Mouse (Mus musculus) bone marrow, adult 2 months (tissue): Measurements from ENCODE around the gene Evi2b. TPM values are rescaled to one million over a fixed set of nuclear protein-coding genes. Genes with fewer than 3 reads are reported as not detected.

Experiments
- H3K27ac ChIP-seq: fragments of 200-500 bp; 2 replicates; pipeline ENCODE4 v1.5.1; 2012; ENCODE audit warnings: low read depth, mild to moderate bottlenecking, control low read depth, inconsistent platforms, low read length; ENCODE audit not compliant: control insufficient read depth, poor library complexity, insufficient read depth
- H3K4me1 ChIP-seq: fragments of 200-500 bp; 2 replicates; pipeline ENCODE4 v1.6.1; 2011; ENCODE audit warnings: low read length; ENCODE audit not compliant: control insufficient read depth, insufficient read depth
- H3K4me3 ChIP-seq: fragments of 200-500 bp; replicated peaks from 2 replicates; pipeline ENCODE3; 2011; ENCODE audit warnings: mild to moderate bottlenecking, low read depth, low read length, control low read depth; ENCODE audit not compliant: control insufficient read depth
- CTCF ChIP-seq: fragments of 200-500 bp; IDR thresholded peaks from 2 replicates; pipeline ENCODE4 v1.5.1; 2011; ENCODE audit warnings: low read length, control low read depth; ENCODE audit not compliant: control insufficient read depth, insufficient read depth
- POLR2A ChIP-seq: fragments of 200-500 bp; IDR thresholded peaks from 2 replicates; pipeline ENCODE4 v1.6.1; 2011; ENCODE audit warnings: low read depth, mild to moderate bottlenecking, control low read depth, low read length, borderline replicate concordance; ENCODE audit not compliant: control insufficient read depth
- WGBS: fragments of 180-500 bp; shearing (Covaris S2); methylation state at CpG from one replicate; pipeline ENCODE4 v1.1.7; 2018; 5-methylcytosine and 5-hydroxymethylcytosine counted together
- polyA plus RNA-seq: library from polyadenylated mRNA; stranded (reverse); fragments of >200 nt; gene quantifications from 2 replicates; pipeline ENCODE4 v1.2.4, GENCODE M21; 2011; ENCODE audit warnings: low replicate concordance; ENCODE audit not compliant: missing spikeins, insufficient read depth, insufficient read length

Gene Evi2b
- polyA plus RNA-seq, 1 experiment = 78.8 TPM

DNA sequence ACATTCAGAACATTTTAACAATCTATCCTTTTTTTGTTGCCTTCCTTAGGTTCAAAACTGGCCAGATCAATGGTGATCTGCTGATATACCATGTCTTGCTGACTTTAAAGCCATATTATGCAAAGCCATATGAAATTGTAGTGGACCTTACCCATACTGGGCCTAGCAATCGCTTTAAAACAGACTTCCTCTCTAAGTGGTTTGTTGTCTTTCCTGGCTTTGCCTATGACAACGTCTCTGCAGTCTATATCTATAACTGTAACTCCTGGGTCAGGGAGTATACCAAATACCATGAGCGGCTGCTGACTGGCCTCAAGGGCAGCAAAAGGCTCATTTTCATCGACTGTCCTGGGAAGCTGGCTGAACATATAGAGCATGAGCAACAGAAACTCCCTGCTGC lies 12.0 kb upstream of the Evi2b start:
- Histone ChIP-seq H3K4me1 (peaks cover 6% of the 10 kb centered on the region), H3K27ac (no peak overlapping the region), H3K4me3 (no peak overlapping the region)
- TF ChIP-seq CTCF (no peak), POLR2A (no peak)
- WGBS = 14% methylated on average over 4 of the region's 4 CpGs

GRCm38 (mm10) chr11:79533950-79534690 lies 10.6 kb upstream of the Evi2b start:
- H3K4me1 ChIP-seq = peaks cover 6% of the 10 kb centered on the region
- H3K4me3 ChIP-seq = no peak overlapping the region
- WGBS = 73% methylated on average over 8 of the region's 8 CpGs
- TF ChIP-seq POLR2A = no peak
- H3K27ac ChIP-seq = no peak overlapping the region

- no peak for TF ChIP-seq CTCF
- no peak for TF ChIP-seq POLR2A
- 47% methylated on average over 6 of the region's 6 CpGs for WGBS
- Histone ChIP-seq H3K4me3 (no peak overlapping the region), H3K27ac (no peak overlapping the region), H3K4me1 (peaks cover 6% of the 10 kb centered on the region)
Observed at GRCm38 (mm10) chr11:79533311-79533710, 9.7 kb upstream of the Evi2b start.

DNA sequence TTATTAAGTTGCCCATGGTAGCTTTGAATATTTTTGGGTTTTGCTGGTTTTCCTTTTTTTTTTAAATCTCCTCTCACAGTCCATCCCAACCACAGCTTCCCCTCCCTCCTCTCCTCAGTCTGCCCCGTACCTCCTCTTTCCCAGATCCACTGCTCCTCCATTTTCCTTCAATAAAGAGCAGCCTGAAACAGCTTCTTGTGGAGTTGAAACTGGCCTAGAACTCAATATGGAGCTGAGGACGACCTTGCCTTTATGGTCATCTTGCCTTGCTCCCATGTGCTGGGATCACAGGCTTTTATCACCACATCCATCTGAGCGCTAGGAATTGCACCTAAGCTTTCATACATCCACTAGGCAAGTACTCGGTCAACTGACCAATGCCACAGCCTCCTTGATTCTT lies 7.9 kb upstream of the Evi2b start:
- WGBS = 79% methylated on average over 4 of the region's 4 CpGs
- Histone ChIP-seq H3K27ac (no peak overlapping the region), H3K4me3 (no peak overlapping the region), H3K4me1 (peaks cover 10% of the 10 kb centered on the region)
- TF ChIP-seq POLR2A (no peak), CTCF (no peak)

DNA sequence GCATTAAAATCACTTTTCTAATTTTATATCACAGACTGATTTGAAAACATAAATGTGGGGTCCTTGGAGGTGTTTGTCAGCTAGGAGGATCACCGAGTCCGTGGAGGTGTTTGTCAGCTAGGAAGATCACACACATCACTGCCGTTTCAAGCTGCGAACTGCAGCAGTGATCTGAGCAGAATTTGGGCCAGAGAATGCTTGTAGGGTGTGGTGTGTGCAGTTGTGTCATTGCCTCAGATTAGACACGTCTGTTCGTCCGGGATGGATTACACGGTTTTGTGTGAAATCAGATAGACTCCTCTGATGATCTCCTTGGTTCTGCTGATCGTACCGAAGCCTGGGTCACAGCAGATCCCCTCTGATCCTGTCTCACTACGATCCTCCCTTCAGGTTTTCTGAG lies 7.2 kb upstream of the Evi2b start:
- peaks cover 12% of the 10 kb centered on the region for H3K4me1 ChIP-seq

GRCm38 (mm10) chr11:79530333-79530761 lies 6.8 kb upstream of the Evi2b start, which contains the start of the genes Evi2 and Evi2a:
Gene Evi2, minus strand, starts transcription at chr11:79530589.
Gene Evi2a, minus strand, starts transcription at chr11:79530609.
- peak within 1 kb of the TSS; percentile 69 for H3K4me3 ChIP-seq
- TF ChIP-seq CTCF (no peak), POLR2A (no peak)
- peak within 1 kb of the TSS; percentile 81 for H3K27ac ChIP-seq
- H3K4me1 ChIP-seq = peaks cover 12% of the 10 kb centered on the region
- 5% methylated on average over 7 of the region's 7 CpGs for WGBS

More for the DNA sequence above, 7.2 kb upstream of the Evi2b start:
- 38% methylated on average over 11 of the region's 11 CpGs for WGBS
- Histone ChIP-seq H3K4me3 (peak overlapping the region; percentile 55), H3K27ac (peak overlapping the region; percentile 81)
- no peak for TF ChIP-seq POLR2A
- TF ChIP-seq CTCF = no peak

DNA sequence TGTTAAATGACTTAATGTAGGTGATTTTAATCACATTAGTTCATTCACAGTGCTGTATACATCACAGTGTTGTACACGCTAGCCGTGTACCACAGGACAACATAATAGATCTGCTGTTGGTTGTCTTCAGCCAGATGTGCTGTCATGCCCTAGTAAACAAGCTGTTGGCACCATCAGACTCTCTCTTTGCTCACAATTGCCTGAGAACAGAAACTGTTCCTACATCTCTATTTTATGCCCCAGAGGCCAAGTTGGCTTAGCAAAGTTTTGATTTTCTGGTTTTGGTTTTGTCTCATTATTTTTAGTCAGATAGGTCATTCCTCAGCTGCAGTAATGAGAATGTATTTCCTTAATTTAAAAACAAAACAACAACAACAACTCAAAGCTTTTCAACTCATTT lies 6.2 kb upstream of the Evi2b start:
- H3K27ac ChIP-seq = no peak overlapping the region; the same call in 1 of the 2 replicates

GRCm38 (mm10) chr11:79529226-79529625 lies 5.7 kb upstream of the Evi2b start:
- peak overlapping the region; percentile 68 for H3K4me3 ChIP-seq
- peaks cover 12% of the 10 kb centered on the region for H3K4me1 ChIP-seq
- TF ChIP-seq CTCF (no peak), POLR2A (no peak)
- H3K27ac ChIP-seq = no peak overlapping the region
- 72% methylated on average over 6 of the region's 6 CpGs for WGBS

More for the DNA sequence above, 6.2 kb upstream of the Evi2b start:
- WGBS = 63% methylated on average over 2 of the region's 2 CpGs
- TF ChIP-seq CTCF = no peak
- no peak for TF ChIP-seq POLR2A
- Histone ChIP-seq H3K4me1 (peaks cover 12% of the 10 kb centered on the region), H3K4me3 (peak overlapping the region; percentile 68)

DNA sequence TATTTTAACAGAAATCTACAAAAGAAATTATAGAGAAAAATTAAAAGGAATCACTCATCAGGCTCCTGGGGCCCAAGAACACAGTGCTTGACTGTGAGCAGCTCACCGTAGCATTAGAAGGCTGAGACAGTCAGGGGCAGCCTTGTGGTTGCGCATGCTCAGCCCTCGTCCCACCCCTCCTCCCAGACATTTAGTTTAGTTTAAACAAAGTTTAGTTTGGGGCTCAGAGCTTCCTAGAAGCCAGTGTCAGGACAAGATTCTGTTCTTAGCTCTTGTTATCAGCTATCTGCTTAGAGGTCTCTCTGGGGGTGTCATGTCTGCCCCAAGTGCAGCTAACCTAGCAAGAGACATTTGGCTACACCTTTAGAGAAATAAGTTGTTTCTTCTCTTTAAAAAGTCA lies 5.0 kb upstream of the Evi2b start:
- no peak for TF ChIP-seq CTCF
- 0 out of 2 replicates have a peak, but pooled peaks have one; percentile 13 for TF ChIP-seq POLR2A
- peak overlapping the region; percentile 88 for H3K4me3 ChIP-seq
- 26% methylated on average over 3 of the region's 3 CpGs for WGBS
- H3K4me1 ChIP-seq = peaks cover 13% of the 10 kb centered on the region
- peak overlapping the region; percentile 96 for H3K27ac ChIP-seq
